Mouse (Mus musculus) telencephalon, adult 2 months (tissue): ENCODE measurements at regions not wholly inside any gene's neighbourhood (a gene's known extent, or its start where the extent isn't known, plus 50 kb on each side); places are given as distances from the start of the nearest gene placed in this dataset.
"Not testable (repeated sequence)": the region's sequence is repeated elsewhere in the genome, so short reads cannot be mapped to it uniquely, and the experiment has no call there.

ENCODE experiments used
- DNase-seq: peaks from one replicate; pipeline ENCODE4 v3.0.0-alpha.2; 2011; ENCODE audit warnings: low read depth, low spot score

DNA sequence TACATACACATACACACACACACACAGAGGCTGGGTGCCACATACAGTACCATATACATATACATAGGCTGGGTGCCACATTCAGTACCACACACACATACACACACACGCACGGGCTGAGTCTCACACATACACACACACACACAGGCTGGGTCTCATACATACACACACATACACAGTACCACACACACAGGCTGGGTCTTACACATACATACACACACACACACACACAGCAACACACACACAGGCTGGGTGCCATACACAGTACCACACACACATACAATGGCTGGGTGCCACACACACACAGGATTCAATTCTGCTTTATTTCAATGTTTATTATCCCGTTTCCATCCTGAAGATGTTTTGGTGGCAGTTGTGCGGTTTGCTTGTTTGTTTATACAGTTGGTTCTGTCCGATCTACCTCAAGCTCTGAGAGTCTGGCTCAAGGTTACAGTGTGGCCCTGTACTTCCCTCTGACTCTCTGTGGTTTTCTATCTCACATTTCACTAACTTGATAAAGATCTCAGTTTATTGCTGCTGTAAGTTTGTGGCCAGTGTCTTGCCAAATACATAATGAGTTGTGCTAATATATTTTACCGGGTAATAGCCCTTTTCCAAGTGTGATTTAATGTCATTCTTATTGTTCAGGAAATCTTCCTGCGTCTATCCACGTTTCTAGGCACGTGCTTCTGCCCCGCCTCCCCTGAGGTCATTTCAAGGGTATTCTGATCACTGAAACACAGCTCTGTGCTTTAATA lies 164.7 kb upstream of the Zfp637 start:
- DNase-seq = no peak

DNA sequence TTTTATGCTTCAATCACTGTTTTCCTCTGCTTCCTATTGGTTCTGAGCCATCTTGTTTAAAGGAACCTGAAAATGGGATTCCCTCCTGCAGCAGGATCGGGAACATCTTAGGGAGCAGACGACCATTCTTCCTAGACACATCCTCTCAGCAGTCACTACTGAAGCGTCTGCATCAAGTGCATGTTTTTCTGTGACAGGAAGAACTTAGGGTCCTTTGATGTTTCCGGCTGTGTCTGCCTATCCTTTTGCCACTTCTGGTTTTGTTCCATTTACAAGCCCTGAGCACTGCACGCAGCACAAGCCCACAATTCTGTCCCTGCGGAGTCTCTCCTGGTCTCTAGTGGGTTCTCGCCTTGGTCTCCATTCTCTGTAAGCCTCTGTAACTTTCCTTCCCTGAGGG lies 163.9 kb upstream of the Zfp637 start:
- DNase-seq = no peak

DNA sequence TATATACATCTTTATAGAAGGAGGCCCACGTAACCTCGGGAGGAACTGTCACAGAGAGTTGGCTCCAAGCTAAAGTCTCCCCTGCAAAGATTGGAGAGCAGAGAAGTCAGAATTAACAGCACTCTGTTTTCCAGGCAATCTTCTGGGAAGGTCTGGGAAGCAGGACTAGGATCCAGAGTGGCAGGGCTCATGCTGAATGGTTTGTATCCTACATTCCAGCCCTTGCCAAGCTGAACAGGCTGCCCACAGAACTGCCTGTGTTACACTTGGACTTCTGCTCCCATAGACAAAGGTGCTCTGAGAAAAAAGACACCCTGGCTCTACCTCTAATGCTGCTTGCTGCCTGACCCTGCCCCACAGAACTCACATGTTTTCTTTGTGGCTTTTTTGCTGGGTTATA lies 163.2 kb upstream of the Zfp637 start:
- DNase-seq = no peak

- DNase-seq = no peak
Observed at GRCm38 (mm10) chr6:117678276-117678675, 162.7 kb upstream of the Zfp637 start.

DNA sequence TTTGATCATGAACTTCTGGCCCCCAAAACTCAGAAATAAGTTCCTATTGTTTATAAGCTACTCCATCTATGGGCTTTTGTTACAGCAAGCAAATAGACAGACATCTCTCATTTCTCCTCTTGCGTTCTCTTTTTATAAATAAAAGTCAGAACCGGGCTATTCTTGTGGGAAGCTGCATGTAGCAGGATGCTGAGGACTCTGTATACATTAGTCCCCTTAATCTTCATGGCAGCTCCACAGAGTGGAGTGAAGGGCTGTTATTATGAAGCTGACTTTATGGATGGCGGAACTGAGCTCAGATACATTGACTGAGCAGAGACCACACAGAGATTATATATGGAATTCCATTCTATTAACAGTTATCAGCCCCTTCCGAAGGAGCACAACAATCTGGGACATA lies 162.1 kb upstream of the Zfp637 start:
- DNase-seq = no peak

DNA sequence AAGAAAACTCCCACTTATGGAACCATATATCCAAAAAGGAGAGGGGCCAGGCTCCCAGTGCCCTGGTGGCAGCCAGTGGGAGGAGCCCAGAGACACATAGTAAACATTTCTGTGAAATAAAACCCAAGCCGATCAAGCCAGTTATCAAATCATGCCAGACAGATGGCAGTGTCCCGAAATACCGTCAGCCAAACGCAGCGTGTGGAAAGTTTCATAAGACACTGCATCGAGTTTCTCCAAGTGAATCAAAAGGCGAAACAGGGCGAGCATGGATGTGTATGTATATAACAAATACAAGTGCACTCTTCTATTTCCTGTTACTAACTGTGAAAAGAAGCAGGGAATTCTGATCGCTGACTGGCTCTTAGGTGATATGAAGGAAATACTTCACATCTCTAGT lies 154.8 kb upstream of the Zfp637 start:
- peak; percentile 23 for DNase-seq

DNA sequence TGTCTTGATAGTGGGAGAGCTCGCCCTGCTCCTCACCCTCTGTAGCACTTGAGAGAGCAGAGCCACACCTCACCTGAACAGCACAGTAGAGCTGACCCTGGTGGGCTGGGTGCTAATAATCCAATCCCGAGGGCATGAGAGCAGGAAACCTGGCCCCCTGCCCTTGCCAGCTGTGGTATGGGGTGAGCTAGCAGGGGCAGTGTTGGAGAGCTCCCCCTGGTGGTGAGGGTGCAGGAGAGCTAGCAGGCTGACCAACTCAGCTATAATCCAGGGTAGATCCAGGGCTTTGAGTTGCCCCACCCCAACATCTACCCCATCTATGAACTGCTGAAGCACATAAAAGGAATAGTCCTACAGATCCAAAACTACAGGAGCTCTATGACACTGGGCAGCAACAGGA lies 153.9 kb upstream of the Zfp637 start:
- no peak for DNase-seq

DNA sequence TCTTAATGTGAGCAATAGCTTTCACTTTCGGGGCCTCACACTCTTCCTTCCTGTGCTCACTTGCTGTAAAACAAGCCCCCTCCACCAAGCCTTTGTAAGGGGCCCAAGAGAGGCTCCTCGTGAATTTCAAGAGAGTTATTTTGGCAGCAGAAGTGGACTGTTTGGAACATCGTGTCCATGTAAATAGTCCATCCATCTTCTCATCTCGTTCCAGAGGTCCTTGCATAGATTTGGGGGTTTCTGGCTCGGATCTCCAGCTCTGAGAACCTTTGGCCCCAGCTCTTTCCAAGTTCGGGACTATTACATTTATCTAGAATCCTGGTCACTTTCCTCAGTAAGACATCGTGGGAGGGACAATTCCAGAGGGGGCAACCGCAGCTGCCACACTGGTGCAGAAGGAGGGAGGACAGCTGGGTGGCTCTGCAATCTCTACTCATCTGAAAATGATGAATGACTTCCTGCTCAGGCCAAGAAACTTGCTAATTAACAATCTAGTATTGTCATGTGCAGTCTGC lies 152.3 kb upstream of the Zfp637 start:
- DNase-seq = no peak

DNA sequence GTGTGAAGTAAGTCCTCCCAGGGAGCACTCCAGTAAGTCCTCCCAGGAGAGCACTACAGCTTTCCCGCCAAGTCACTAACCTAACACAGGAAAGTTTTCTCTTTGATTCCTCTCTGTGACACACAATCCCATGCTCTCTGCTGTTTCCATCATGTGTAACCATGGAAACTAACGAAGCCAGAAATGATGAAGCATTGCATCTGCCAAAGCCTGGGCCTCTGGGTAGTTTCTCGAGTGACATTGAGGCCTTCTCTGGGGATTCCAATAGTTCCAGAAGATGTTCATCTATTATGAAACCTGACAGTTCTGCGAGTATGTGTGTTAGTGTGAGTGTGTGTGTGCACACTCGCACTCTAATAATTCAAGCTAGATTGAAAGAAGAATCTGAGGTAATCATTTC lies 140.7 kb upstream of the Zfp637 start:
- DNase-seq = no peak

- no peak for DNase-seq
Observed at GRCm38 (mm10) chr6:117701547-117701946, 139.4 kb upstream of the Zfp637 start.

GRCm38 (mm10) chr6:117706006-117706405 lies 135.0 kb upstream of the Zfp637 start:
- DNase-seq = no peak

- no peak for DNase-seq
Observed at GRCm38 (mm10) chr6:117709212-117709611, 131.8 kb upstream of the Zfp637 start.

DNA sequence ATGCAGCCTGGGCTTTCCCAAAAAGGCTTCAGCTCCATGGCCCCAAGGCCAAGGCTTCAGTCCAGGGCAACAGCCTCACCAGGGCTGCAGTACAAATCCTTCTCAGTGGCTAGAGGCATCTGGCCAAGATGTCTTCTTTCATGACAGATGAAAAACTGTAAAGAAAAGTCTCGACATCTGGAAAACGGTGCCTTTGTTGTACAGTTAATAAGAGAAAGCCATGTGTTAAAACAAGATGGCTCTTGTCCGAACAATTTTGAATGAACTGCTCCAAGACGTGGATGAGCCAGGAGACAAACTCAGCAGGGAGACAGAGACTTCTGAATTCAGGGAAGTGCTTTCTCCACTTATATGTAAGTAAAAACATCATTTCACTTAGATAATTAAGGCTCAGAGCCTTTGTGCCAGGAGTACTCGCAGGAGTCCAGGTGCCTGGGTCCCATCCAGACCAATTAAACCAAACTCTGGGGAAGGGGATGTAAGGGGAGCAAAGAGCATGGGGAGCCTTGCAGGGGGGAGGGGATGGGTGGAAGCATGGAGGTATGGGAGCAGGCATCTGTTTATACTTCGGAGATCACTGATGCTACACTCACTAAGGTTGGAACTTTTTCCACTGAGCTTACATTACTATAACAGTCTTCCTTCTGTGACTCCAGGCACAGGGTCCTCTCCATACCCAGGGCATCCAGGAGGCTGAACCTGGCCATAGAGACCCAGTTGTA lies 125.8 kb upstream of the Zfp637 start:
- DNase-seq = no peak

- not testable (repeated sequence) for DNase-seq
Observed at GRCm38 (mm10) chr6:117716422-117716821, 124.6 kb upstream of the Zfp637 start.

DNA sequence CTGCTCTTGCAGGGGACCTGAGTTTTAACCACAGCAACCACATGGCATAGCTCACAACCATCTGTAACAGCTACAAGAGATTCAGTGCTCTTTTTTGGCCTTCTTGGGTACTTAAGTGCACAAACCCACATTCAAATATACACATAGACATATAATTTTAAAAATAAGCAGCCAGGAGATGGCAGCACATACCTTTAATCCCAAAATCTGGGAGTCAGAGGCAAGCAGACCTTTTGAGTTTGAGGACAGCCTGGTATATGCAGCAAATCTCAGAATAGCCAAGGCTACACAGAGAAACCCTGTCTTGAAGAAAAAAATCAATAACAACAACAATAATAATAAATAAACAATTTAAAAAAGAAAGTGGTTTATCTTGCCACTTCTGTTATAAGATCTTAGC lies 88.6 kb upstream of the Zfp637 start:
- not testable (repeated sequence) for DNase-seq

DNA sequence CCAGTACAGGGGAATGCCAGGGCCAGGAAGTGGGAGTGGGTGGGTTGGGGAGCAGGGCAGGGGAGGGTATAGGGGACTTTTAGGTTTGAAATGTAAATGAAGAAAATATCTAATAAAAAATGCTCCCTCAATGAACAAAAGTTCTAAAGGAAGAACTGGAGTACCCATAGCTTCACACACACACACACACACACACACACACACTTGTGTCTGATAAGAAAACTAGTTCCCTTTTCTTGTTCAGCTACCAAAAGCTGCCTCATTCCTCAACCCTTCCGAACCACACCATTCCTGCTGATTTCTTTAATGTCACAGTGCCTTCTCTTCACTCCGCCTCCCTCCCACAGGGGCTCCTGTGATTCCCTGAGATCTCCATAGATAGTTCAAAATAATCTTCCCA lies 85.3 kb upstream of the Zfp637 start:
- not testable (repeated sequence) for DNase-seq

DNA sequence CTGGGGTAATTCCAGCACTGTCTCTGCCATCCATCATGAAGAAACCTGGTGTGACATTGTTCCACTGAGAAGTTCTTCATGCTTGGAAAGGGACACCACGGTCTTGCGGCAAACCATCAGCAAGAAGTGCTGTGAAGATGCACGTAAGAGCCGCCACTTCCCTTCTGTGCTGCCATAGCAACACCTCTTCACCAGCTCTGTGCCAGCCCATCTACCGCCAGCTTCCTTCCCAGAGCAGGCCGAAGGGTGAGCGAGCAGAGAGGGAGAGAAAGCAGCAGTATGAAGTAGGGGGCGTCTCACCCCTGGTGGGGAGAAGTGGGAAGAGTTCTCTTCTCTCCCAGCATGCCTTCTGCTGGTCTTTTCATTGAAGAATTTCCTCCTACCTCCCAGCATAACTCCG lies 84.8 kb upstream of the Zfp637 start:
- peak; percentile 32 for DNase-seq

GRCm38 (mm10) chr6:117758516-117758915 lies 82.5 kb upstream of the Zfp637 start:
- DNase-seq = not testable (repeated sequence)

DNA sequence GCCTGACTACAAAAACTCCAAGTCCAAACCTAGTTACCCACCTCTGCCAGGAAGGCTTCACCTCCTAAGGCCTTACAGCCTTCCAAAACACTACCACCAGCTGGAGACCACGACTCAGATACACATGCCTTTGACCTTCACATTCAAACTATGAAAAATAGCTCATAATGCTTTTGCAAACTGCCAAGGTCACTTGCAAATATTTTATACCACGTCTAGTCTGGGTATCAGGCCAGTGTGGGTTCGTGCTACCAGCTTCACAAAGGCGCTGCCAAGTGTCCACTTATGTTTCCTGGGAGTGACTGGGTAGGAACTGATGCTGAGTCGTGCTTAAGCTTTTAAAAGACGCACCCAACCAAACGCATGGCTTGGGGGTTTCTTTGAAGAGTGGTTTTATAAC lies 69.5 kb upstream of the Zfp637 start:
- DNase-seq = no peak

DNA sequence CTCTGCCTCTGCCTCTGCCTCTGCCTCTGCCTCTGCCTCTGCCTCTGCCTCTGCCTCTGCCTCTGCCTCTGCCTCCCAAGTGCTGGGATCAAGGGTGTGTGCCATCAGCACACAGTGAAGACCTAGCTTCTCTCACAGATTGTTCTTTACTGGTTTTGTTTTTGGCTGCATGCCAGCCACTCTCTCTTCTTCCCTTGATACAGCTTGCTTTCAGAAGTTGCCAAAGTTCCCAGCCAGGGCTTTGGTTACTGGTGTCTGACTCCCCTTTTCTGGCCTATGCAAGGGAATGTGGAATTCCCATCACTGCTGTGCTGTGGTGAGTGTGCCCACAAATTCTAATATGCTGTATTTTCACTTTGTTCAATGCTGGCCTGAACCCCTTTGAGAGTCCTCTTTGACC lies 68.6 kb upstream of the Zfp637 start:
- DNase-seq = no peak

- DNase-seq = peak; percentile 43
Observed at GRCm38 (mm10) chr6:117775304-117776050, 65.5 kb upstream of the Zfp637 start.

GRCm38 (mm10) chr6:117778027-117778426 lies 63.0 kb upstream of the Zfp637 start:
- no peak for DNase-seq
